Mouse (Mus musculus): ENCODE data around the gene Atp6v1fnb. TPM values are rescaled to one million over a fixed set of nuclear protein-coding genes. Genes with fewer than 3 reads are reported as not detected.
A peak's percentile ranks its signal among the peaks of the same experiment; 100 is the strongest.

Gene Atp6v1fnb
- polyA plus RNA-seq, 1 experiment from 2014 or later, result not detected

GRCm38 (mm10) chr6:29505493-29505892, 34.3 kb downstream of the Atp6v1fnb start:
- WGBS, result 88% methylated on average over 5 of the region's 5 CpGs
- Histone ChIP-seq H3K4me3 (ENCODE audit: low read length) (no peak overlapping the region), H3K27ac (ENCODE audit: low read length) (no peak overlapping the region), H3K27me3 (ENCODE audit: control insufficient read depth, insufficient read depth, low read length) (peaks cover 10% of the 10 kb centered on the region; the same call in 1 of the 2 replicates), H3K36me3 (ENCODE audit: control insufficient read depth, insufficient read depth) (no peaks in the 10 kb centered on the region), H3K4me1 (ENCODE audit: control insufficient read depth, insufficient read depth, low read length) (peaks cover 2% of the 10 kb centered on the region), H3K9ac (ENCODE audit: low read length) (no peak overlapping the region), H3K9me3 (replicated peaks; ENCODE audit: control insufficient read depth, low read length) (no peaks in the 10 kb centered on the region), H3K4me2 (ENCODE audit: low read depth, low read length) (no peak overlapping the region)
- ATAC-seq (replicated peaks; ENCODE audit: extremely low read depth, insufficient read depth, low FRiP score), result no peak

GRCm38 (mm10) chr6:29506834-29507233, 35.6 kb downstream of the Atp6v1fnb start:
- no peak overlapping the region for H3K27ac ChIP-seq (ENCODE audit: low read length)
- 24% methylated on average over 8 of the region's 8 CpGs for WGBS
- H3K27me3 ChIP-seq (ENCODE audit: control insufficient read depth, insufficient read depth, low read length), result peaks cover 10% of the 10 kb centered on the region; the same call in 1 of the 2 replicates
- no peaks in the 10 kb centered on the region for H3K9me3 ChIP-seq (replicated peaks; ENCODE audit: control insufficient read depth, low read length)
- peak overlapping the region; percentile 66 for H3K4me3 ChIP-seq (ENCODE audit: low read length)
- peak overlapping the region; percentile 1; the same call in 1 of the 2 replicates for H3K9ac ChIP-seq (ENCODE audit: low read length)
- no peak for ATAC-seq (replicated peaks; ENCODE audit: extremely low read depth, insufficient read depth, low FRiP score)
- H3K36me3 ChIP-seq (ENCODE audit: control insufficient read depth, insufficient read depth), result no peaks in the 10 kb centered on the region
- peaks cover 2% of the 10 kb centered on the region for H3K4me1 ChIP-seq (ENCODE audit: control insufficient read depth, insufficient read depth, low read length)
- H3K4me2 ChIP-seq (ENCODE audit: low read depth, low read length), result peak overlapping the region; percentile 81

- peak within 1 kb of the TSS; percentile 66 for H3K4me3 ChIP-seq (ENCODE audit: low read length)
- WGBS, result under 1% methylated on average over 43 of the region's 47 CpGs
- ATAC-seq (replicated peaks; ENCODE audit: extremely low read depth, insufficient read depth, low FRiP score), result peak; percentile 52
- H3K36me3 ChIP-seq (ENCODE audit: control insufficient read depth, insufficient read depth), result no peaks in the 10 kb centered on the region
- H3K9me3 ChIP-seq (replicated peaks; ENCODE audit: control insufficient read depth, low read length), result no peaks in the 10 kb centered on the region
- H3K9ac ChIP-seq (ENCODE audit: low read length), result peak within 1 kb of the TSS; percentile 73
- H3K4me1 ChIP-seq (ENCODE audit: control insufficient read depth, insufficient read depth, low read length), result peaks cover 2% of the 10 kb centered on the region
- H3K4me2 ChIP-seq (ENCODE audit: low read depth, low read length), result peak within 1 kb of the TSS; percentile 81
- H3K27ac ChIP-seq (ENCODE audit: low read length), result no peak within 1 kb of the TSS
- H3K27me3 ChIP-seq (ENCODE audit: control insufficient read depth, insufficient read depth, low read length), result peaks cover 10% of the 10 kb centered on the region; the same call in 1 of the 2 replicates
Measured at GRCm38 (mm10) chr6:29507447-29508309, 36.4 kb downstream of the Atp6v1fnb start, which contains the start of gene Kcp. TSS of gene Kcp (minus strand) at chr6:29507952.

- no peaks in the 10 kb centered on the region for H3K36me3 ChIP-seq (ENCODE audit: control insufficient read depth, insufficient read depth)
- ATAC-seq (replicated peaks; ENCODE audit: extremely low read depth, insufficient read depth, low FRiP score), result no peak
- H3K4me2 ChIP-seq (ENCODE audit: low read depth, low read length), result no peak overlapping the region
- peak overlapping the region; percentile 53; the same call in 1 of the 2 replicates for H3K27ac ChIP-seq (ENCODE audit: low read length)
- no peak overlapping the region for H3K9ac ChIP-seq (ENCODE audit: low read length)
- H3K9me3 ChIP-seq (replicated peaks; ENCODE audit: control insufficient read depth, low read length), result no peaks in the 10 kb centered on the region
- H3K27me3 ChIP-seq (ENCODE audit: control insufficient read depth, insufficient read depth, low read length), result peaks cover 10% of the 10 kb centered on the region; the same call in 1 of the 2 replicates
- peaks cover 10% of the 10 kb centered on the region for H3K4me1 ChIP-seq (ENCODE audit: control insufficient read depth, insufficient read depth, low read length)
- WGBS, result 48% methylated on average over 2 of the region's 2 CpGs
- H3K4me3 ChIP-seq (ENCODE audit: low read length), result no peak overlapping the region
Measured at GRCm38 (mm10) chr6:29509086-29509485, 37.8 kb downstream of the Atp6v1fnb start.

- Histone ChIP-seq H3K4me3 (ENCODE audit: low read length) (peak overlapping the region; percentile 25), H3K27me3 (ENCODE audit: control insufficient read depth, insufficient read depth, low read length) (peaks cover 6% of the 10 kb centered on the region; the same call in 1 of the 2 replicates), H3K36me3 (ENCODE audit: control insufficient read depth, insufficient read depth) (no peaks in the 10 kb centered on the region), H3K27ac (ENCODE audit: low read length) (peak overlapping the region; percentile 17; the same call in 1 of the 2 replicates), H3K9ac (ENCODE audit: low read length) (peak overlapping the region; percentile 27), H3K4me1 (ENCODE audit: control insufficient read depth, insufficient read depth, low read length) (peaks cover 8% of the 10 kb centered on the region), H3K9me3 (replicated peaks; ENCODE audit: control insufficient read depth, low read length) (no peaks in the 10 kb centered on the region), H3K4me2 (ENCODE audit: low read depth, low read length) (peak overlapping the region; percentile 56)
- peak; percentile 52 for ATAC-seq (replicated peaks; ENCODE audit: extremely low read depth, insufficient read depth, low FRiP score)
- 1% methylated on average over 11 of the region's 11 CpGs for whole genome bisulfite sequencing
Measured at GRCm38 (mm10) chr6:29513284-29513683, 42.0 kb downstream of the Atp6v1fnb start.

- Histone ChIP-seq H3K4me3 (ENCODE audit: low read length) (no peak overlapping the region), H3K9ac (ENCODE audit: low read length) (no peak overlapping the region), H3K9me3 (replicated peaks; ENCODE audit: control insufficient read depth, low read length) (no peaks in the 10 kb centered on the region), H3K4me1 (ENCODE audit: control insufficient read depth, insufficient read depth, low read length) (peaks cover 8% of the 10 kb centered on the region), H3K4me2 (ENCODE audit: low read depth, low read length) (no peak overlapping the region), H3K27me3 (ENCODE audit: control insufficient read depth, insufficient read depth, low read length) (no peaks in the 10 kb centered on the region), H3K36me3 (ENCODE audit: control insufficient read depth, insufficient read depth) (no peaks in the 10 kb centered on the region), H3K27ac (ENCODE audit: low read length) (no peak overlapping the region)
- WGBS, result 6% methylated on average over 5 of the region's 5 CpGs
- ATAC-seq (replicated peaks; ENCODE audit: extremely low read depth, insufficient read depth, low FRiP score), result peak; percentile 37; the same call in 1 of the 2 replicates
Measured at GRCm38 (mm10) chr6:29517139-29517538, 45.9 kb downstream of the Atp6v1fnb start.

- H3K4me1 ChIP-seq (ENCODE audit: control insufficient read depth, insufficient read depth, low read length), result peaks cover 14% of the 10 kb centered on the region
- H3K27ac ChIP-seq (ENCODE audit: low read length), result no peak overlapping the region
- no peak overlapping the region for H3K4me2 ChIP-seq (ENCODE audit: low read depth, low read length)
- H3K9me3 ChIP-seq (replicated peaks; ENCODE audit: control insufficient read depth, low read length), result peaks cover 4% of the 10 kb centered on the region; the same call in 1 of the 2 replicates
- 72% methylated on average over 6 of the region's 6 CpGs for WGBS
- no peak for ATAC-seq (replicated peaks; ENCODE audit: extremely low read depth, insufficient read depth, low FRiP score)
- H3K36me3 ChIP-seq (ENCODE audit: control insufficient read depth, insufficient read depth), result no peaks in the 10 kb centered on the region
- H3K9ac ChIP-seq (ENCODE audit: low read length), result no peak overlapping the region
- peaks cover 7% of the 10 kb centered on the region; the same call in 1 of the 2 replicates for H3K27me3 ChIP-seq (ENCODE audit: control insufficient read depth, insufficient read depth, low read length)
- H3K4me3 ChIP-seq (ENCODE audit: low read length), result no peak overlapping the region
Measured at GRCm38 (mm10) chr6:29522626-29523300, 51.5 kb downstream of the Atp6v1fnb start.
